ENCODE assay signal across 8 mouse cellular contexts in the genomic region with DNA sequence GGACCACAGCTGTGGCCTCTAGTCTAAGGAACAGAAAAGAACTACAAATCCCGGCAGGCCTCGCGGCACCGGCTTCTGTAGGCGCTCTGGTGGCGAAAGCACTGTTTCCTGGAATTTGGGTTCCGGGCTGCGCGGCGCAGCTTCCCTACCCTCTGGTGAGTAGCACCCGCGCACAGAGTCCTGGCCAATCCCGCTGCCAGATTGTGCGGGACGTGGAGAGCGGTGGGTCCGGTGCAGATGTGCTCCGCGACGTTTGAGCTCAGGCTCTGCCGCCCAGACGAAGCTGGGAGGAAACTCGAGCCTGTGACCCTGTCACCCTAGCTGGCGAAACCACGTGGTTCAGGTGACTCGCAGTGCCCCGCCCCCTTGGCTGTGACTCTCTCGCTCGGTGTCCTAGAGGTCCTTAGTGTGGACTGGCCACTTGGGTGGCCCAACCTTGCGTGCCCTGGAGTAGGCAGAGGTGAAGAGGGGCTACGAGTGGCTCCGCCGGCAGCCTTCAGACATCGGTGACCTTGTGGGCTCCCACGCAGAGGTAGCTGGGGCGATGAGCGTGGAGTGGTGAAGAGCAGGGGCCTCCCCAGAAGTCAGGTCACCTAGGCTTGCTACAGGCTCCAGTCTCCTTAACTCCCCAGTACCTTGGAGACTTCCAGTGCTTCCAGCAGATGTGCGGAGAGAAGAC. TPM values are rescaled to one million over a fixed set of nuclear protein-coding genes. Genes with fewer than 3 reads are reported as not detected.
A peak's percentile ranks its signal among the peaks of the same experiment; 100 is the strongest.
DNase-seq lines count a peak whose midpoint lies in the region; ATAC-seq lines count a peak whose summit lies in the region.

TSS of gene Adck1 (plus strand) at position 114 of the 679 bp plus-strand sequence.

- peaks cover 17% of the 10 kb centered on the region for H3K4me1 ChIP-seq in megakaryocyte, embryonic 14.5 days

- H3K36me3 ChIP-seq in megakaryocyte, embryonic 14.5 days (replicated peaks; ENCODE audit: low read length), result no peaks in the 10 kb centered on the region

- peak; percentile 90 for DNase-seq in ZHBTc4 (ENCODE audit: low read depth, low spot score)
- peak; percentile 87 to 88 for DNase-seq in gastrocnemius, adult 8-10 months (ENCODE audit: low spot score in 2 of 2)
- peak; percentile 54 for DNase-seq in hindlimb bud, embryonic 11.5 days (ENCODE audit: extremely low spot score, low read depth, low spot score)
- peak; percentile 84 to 93 for DNase-seq in left cerebral cortex, adult 8-10 months (ENCODE audit: low spot score in 2 of 2)
- peak; percentile 96 to 97 for DNase-seq in right cerebral cortex, postnatal 10 days (ENCODE audit: low spot score in 2 of 2)
- peak; percentile 80 for DNase-seq in urinary bladder, postnatal 25 days (ENCODE audit: low spot score)

- H3K27me3 ChIP-seq in megakaryocyte, embryonic 14.5 days (replicated peaks), result no peaks in the 10 kb centered on the region

- ATAC-seq in common myeloid progenitor, adult 5-6 weeks (replicated peaks; ENCODE audit: low read depth, poor library complexity, severe bottlenecking), result peak; percentile 96

- no peaks in the 10 kb centered on the region for H3K9me3 ChIP-seq in megakaryocyte, embryonic 14.5 days

- H3K4me3 ChIP-seq in megakaryocyte, embryonic 14.5 days (replicated peaks), result peak within 1 kb of the TSS; percentile 98

RNA-seq across cellular contexts. Expression of gene Adck1, which starts in this region (rescaled TPM):
- 14.0 and 19.0 TPM in 2 replicates for total RNA-seq in common myeloid progenitor, adult 5-6 weeks (2017)
- 10 to 100 TPM; 14.5 to 18.0 (median 15.9) TPM for total RNA-seq in gastrocnemius, adult 8-10 months (2022)
- total RNA-seq in left cerebral cortex, adult 8-10 months (2022), result 10 to 100 TPM; 38.1 to 41.4 (median 39.5) TPM
- polyA plus RNA-seq in megakaryocyte, embryonic 14.5 days (2012; ENCODE audit: insufficient read depth, low replicate concordance), result 3.6 and 7.9 TPM in 2 replicates

Comparison
In these comparisons a context has a peak if more than half of its experiments do, and no peak if none do; other contexts are left out.
1. Peak in every context shown above with its lines: DNase-seq, ATAC-seq and H3K4me3 ChIP-seq.